Mouse (Mus musculus): Measurements from ENCODE around the gene Kdm2a.

DNA sequence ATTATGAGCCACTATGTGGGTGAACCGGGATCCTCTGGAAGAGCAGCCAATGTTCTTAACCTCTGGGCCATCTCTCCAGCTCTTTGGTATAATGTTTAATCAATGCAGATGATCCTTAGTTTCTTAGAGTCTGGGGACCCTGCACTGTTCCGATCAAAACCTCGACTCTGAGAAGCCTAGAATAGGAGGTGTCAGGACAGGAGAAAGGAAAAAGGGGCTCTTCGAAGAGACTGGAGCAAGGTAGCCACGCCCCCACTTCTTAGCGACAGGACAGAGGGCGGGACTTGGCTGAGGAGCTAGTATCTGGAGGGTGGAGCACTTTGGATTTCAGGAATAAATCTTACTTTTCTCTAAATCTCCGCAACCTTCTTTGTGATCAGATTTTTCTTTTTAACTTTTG is 42.1 kb upstream of the Kdm2a start:
- TF ChIP-seq POLR2A (IDR thresholded peaks at IDR 0.05; ENCODE audit: control insufficient read depth, extremely low read depth, insufficient read depth, low read length, poor library complexity), result no peak
- no peak for TF ChIP-seq CTCF (IDR thresholded peaks at IDR 0.05; ENCODE audit: borderline replicate concordance, control insufficient read depth, extremely low read depth, insufficient read depth, low read length, poor library complexity)
